ENCODE assay signal across 13 mouse cellular contexts in the genomic region with DNA sequence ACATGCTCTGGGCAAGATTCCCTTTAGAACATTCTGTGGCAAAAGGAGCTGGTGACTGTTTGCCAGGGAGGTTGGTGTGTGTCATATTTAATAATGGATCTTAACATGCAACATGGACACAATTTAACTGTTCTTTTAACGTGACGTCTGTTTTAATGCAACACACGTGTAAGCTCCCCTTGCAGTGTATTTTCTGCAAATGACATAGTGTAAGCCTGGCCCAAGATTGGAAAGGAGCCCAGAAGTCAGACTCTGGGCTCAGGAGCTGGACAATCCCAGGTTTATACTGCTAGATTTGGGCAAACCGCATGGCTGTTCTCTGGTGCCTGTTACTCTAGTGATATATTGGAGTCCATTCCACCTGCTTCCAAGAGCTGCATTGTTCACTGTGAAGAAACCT.
DNase-seq lines count a peak whose midpoint lies in the region; ATAC-seq and TF ChIP-seq lines count a peak whose summit lies in the region.
"Had no signal": no experiment of that assay in that cellular context is flagged by ENCODE, and none has a peak within 500 bp of the region (broad histone marks: within the 10 kb centered on the region; RNA-seq: fewer than 3 reads in every experiment).

No protein-coding gene starts in this region.

- no peak for ATAC-seq in heart, embryonic 13.5 days (ENCODE audit: extremely low read depth, insufficient number of reproducible peaks, low FRiP score, low TSS enrichment)
- peak; percentile 57; the same call in 1 of the 2 replicates for ATAC-seq in lung, embryonic 14.5 days (ENCODE audit: insufficient read depth)
- peak; percentile 57; the same call in 1 of the 2 replicates for ATAC-seq in limb, embryonic 14.5 days (ENCODE audit: low FRiP score, low read depth)
- ATAC-seq: CD4-positive, CD25-positive, alpha-beta regulatory T cell, adult 4 months had no signal

- 64% methylated on average over 4 of the region's 4 CpGs for WGBS in heart, embryonic 13.5 days
- WGBS in heart, embryonic 10.5 days = 82% methylated on average over 4 of the region's 4 CpGs
- 42% methylated on average over 4 of the region's 4 CpGs for WGBS in lung, embryonic 14.5 days
- 29% methylated on average over 4 of the region's 4 CpGs for WGBS in limb, embryonic 14.5 days

- H3K9ac ChIP-seq in heart, embryonic 13.5 days = peak overlapping the region; percentile 14; the same call in 1 of the 2 replicates
- H3K9ac ChIP-seq in lung, embryonic 14.5 days = no peak overlapping the region
- no peak overlapping the region for H3K9ac ChIP-seq in limb, embryonic 14.5 days (ENCODE audit: low read depth, low read length, severe bottlenecking)

- no peak for TF ChIP-seq POLR2A in limb, embryonic 14.5 days (IDR thresholded peaks at IDR 0.05; ENCODE audit: borderline replicate concordance, extremely low read depth, insufficient read depth, insufficient read length)

- H3K4me2 ChIP-seq in heart, embryonic 13.5 days = no peak overlapping the region
- H3K4me2 ChIP-seq in lung, embryonic 14.5 days = no peak overlapping the region
- H3K4me2 ChIP-seq in limb, embryonic 14.5 days (replicated peaks; ENCODE audit: low read depth, low read length, severe bottlenecking) = no peak overlapping the region

- no peak for TF ChIP-seq CTCF in lung, embryonic 14.5 days (IDR thresholded peaks at IDR 0.05; ENCODE audit: low read depth)

- no peaks in the 10 kb centered on the region for H3K36me3 ChIP-seq in heart, embryonic 13.5 days
- H3K36me3 ChIP-seq in heart, embryonic 10.5 days = no peaks in the 10 kb centered on the region
- H3K36me3 ChIP-seq in lung, embryonic 14.5 days (ENCODE audit: insufficient read depth) = no peaks in the 10 kb centered on the region
- H3K36me3 ChIP-seq in limb, embryonic 14.5 days (ENCODE audit: control insufficient read depth, insufficient read depth, low read length) = no peaks in the 10 kb centered on the region

- no peak overlapping the region for H3K27ac ChIP-seq in heart, embryonic 13.5 days (replicated peaks)
- H3K27ac ChIP-seq in heart, embryonic 10.5 days = no peak overlapping the region
- peak overlapping the region; percentile 25 for H3K27ac ChIP-seq in lung, embryonic 14.5 days (ENCODE audit: low read depth)
- peak overlapping the region; percentile 3 for H3K27ac ChIP-seq in limb, embryonic 14.5 days (replicated peaks; ENCODE audit: low read depth, low read length)

- H3K4me1 ChIP-seq in heart, embryonic 13.5 days = peaks cover 18% of the 10 kb centered on the region
- H3K4me1 ChIP-seq in heart, embryonic 10.5 days = peaks cover 3% of the 10 kb centered on the region; the same call in 1 of the 2 replicates
- H3K4me1 ChIP-seq in lung, embryonic 14.5 days (ENCODE audit: insufficient read depth) = peaks cover 13% of the 10 kb centered on the region; the same call in 1 of the 2 replicates
- H3K4me1 ChIP-seq in limb, embryonic 14.5 days (ENCODE audit: control insufficient read depth, insufficient read depth, low read length) = peaks cover 11% of the 10 kb centered on the region

- no peak overlapping the region for H3K4me3 ChIP-seq in heart, embryonic 13.5 days
- H3K4me3 ChIP-seq in heart, embryonic 10.5 days = no peak overlapping the region
- no peak overlapping the region for H3K4me3 ChIP-seq in lung, embryonic 14.5 days (ENCODE audit: low read depth, low read length)
- no peak overlapping the region for H3K4me3 ChIP-seq in limb, embryonic 14.5 days (replicated peaks; ENCODE audit: low read length)
- H3K4me3 ChIP-seq: erythroblast, embryonic 14.5 days had no signal

- no peaks in the 10 kb centered on the region for H3K27me3 ChIP-seq in heart, embryonic 13.5 days (replicated peaks)
- H3K27me3 ChIP-seq in heart, embryonic 10.5 days (ENCODE audit: insufficient read depth, poor library complexity, severe bottlenecking) = no peaks in the 10 kb centered on the region
- no peaks in the 10 kb centered on the region for H3K27me3 ChIP-seq in lung, embryonic 14.5 days (ENCODE audit: insufficient read depth, low read length)
- H3K27me3 ChIP-seq in limb, embryonic 14.5 days (ENCODE audit: control insufficient read depth, insufficient read depth, low read length) = no peaks in the 10 kb centered on the region

- H3K9me3 ChIP-seq in heart, embryonic 13.5 days = no peaks in the 10 kb centered on the region; the same call in 1 of the 2 replicates
- H3K9me3 ChIP-seq in heart, embryonic 10.5 days = no peaks in the 10 kb centered on the region
- H3K9me3 ChIP-seq in lung, embryonic 14.5 days (ENCODE audit: low read depth, low read length) = no peaks in the 10 kb centered on the region
- no peaks in the 10 kb centered on the region for H3K9me3 ChIP-seq in limb, embryonic 14.5 days (ENCODE audit: control insufficient read depth, low read length)

- no peak for DNase-seq in heart, embryonic 10.5 days (ENCODE audit: low spot score)
- peak; percentile 71 for DNase-seq in lung, embryonic 14.5 days
- no peak for DNase-seq in lung, postnatal 14 days
- DNase-seq in adipocyte (ENCODE audit: low spot score) = peak; percentile 63
- DNase-seq in limb, embryonic 14.5 days (ENCODE audit: low spot score) = peak; percentile 58
- no peak for DNase-seq in spleen, postnatal 10 days (ENCODE audit: low spot score in 2 of 2)
- DNase-seq: layer of hippocampus, adult 9-11 months; left cerebral cortex, postnatal 4 days; right cerebral cortex, postnatal 4 days; thymus, postnatal 36 days had no signal

Comparison
In these comparisons a context has a peak if more than half of its experiments do, and no peak if none do; other contexts are left out.
1. DNase-seq: peak in lung, embryonic 14.5 days (single experiment), adipocyte (single experiment) and limb, embryonic 14.5 days (single experiment); none in heart, embryonic 10.5 days (single experiment), lung, postnatal 14 days (single experiment) and spleen, postnatal 10 days (0 of 2).
2. H3K27ac ChIP-seq: peak in lung, embryonic 14.5 days (single experiment) and limb, embryonic 14.5 days (single experiment); none in heart, embryonic 13.5 days (single experiment) and heart, embryonic 10.5 days (single experiment).